Mouse (Mus musculus): Measurements from ENCODE around the gene Olfr1358.

DNA sequence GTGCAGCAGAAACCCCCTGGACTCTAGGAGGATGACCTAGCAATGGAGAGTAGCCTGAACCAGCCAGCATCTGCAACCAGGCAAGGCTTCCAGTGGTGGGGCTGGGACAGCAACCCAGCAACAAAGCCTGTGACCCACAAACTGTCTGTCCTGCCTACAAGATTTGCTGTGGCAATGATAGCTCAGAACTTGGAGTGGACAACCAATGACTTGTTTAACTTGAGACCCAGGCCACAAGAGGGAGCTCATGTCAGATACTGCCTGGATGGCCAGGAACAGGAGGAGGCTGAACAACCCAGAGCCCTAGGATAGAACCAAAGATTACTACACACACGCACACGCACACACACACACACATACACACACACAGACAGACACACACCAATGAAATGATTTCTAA is 23.7 kb downstream of the Olfr1358 start:
- no peak for TF ChIP-seq CTCF (conservative IDR thresholded peaks at IDR 0.05; ENCODE audit: low read length)
- no peak for TF ChIP-seq NANOG (IDR thresholded peaks at IDR 0.05; ENCODE audit: borderline replicate concordance, low read length)
